Mouse (Mus musculus): ENCODE results near the gene Aox2. TPM values are rescaled to one million over a fixed set of nuclear protein-coding genes. Genes with fewer than 3 reads are reported as not detected.
"Not testable (repeated sequence)": the region's sequence is repeated elsewhere in the genome, so short reads cannot be mapped to it uniquely, and the experiment has no call there.

The Aox2 gene
- polyA plus RNA-seq, 1 experiment from 2014 or later: 0.05 TPM

DNA sequence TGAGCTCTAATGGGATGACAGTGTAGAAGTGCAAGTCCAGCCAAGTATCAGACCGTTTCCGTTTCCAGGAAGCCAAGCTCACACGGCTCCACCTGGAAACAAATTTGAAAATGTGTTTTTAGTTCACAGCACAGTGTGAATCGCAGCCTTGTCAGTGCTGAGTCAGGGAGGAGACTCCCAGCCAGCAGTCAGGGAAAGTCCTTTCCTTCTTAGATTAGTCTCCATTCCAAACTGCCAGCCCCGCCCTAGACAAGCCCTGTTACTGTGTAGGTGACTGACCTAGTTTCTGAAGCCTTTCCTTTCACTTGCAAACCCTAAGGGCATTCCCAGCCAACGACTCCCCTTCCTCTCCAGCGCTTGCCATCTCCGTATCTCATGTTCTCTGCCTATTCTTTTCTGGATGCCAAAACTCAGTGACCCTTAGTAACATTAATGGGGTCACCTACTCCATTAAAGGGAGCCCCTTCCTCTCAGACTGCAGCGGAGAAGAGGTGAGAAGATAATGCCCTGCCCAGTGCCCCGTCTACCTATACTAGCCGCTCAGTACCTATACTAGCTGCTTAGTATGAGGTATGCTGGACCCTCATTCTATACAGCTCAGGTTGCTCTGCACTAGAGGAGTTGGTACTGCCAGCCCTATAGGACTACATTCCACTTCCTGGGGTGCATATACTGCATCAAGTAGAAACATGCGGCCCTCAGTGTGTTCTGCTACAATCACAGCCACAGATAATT lies 88.8 kb downstream of the Aox2 start:
- 87% methylated on average over 12 of the region's 12 CpGs for WGBS

GRCm38 (mm10) chr1:58369716-58370115 lies 91.6 kb downstream of the Aox2 start:
- no peak overlapping the region for H3K4me3 ChIP-seq
- no peaks in the 10 kb centered on the region for H3K27me3 ChIP-seq (ENCODE audit: insufficient read depth, poor library complexity, severe bottlenecking)
- H3K9me3 ChIP-seq: no peaks in the 10 kb centered on the region
- H3K4me1 ChIP-seq (replicated peaks): no peaks in the 10 kb centered on the region
- no peak for DNase-seq (ENCODE audit: low spot score)
- no peaks in the 10 kb centered on the region for H3K36me3 ChIP-seq
- WGBS: 77% methylated on average over 2 of the region's 2 CpGs
- no peak overlapping the region for H3K27ac ChIP-seq

More for the DNA sequence above, 88.8 kb downstream of the Aox2 start:
- no peak for DNase-seq (ENCODE audit: low spot score)
- Histone ChIP-seq H3K27me3 (ENCODE audit: insufficient read depth, poor library complexity, severe bottlenecking) (no peaks in the 10 kb centered on the region), H3K9me3 (peaks cover 5% of the 10 kb centered on the region; the same call in 1 of the 2 replicates), H3K4me3 (no peak overlapping the region), H3K4me1 (replicated peaks) (no peaks in the 10 kb centered on the region), H3K27ac (no peak overlapping the region), H3K36me3 (no peaks in the 10 kb centered on the region)

GRCm38 (mm10) chr1:58374266-58374665 lies 96.1 kb downstream of the Aox2 start:
- 86% methylated on average over 2 of the region's 2 CpGs for whole genome bisulfite sequencing

GRCm38 (mm10) chr1:58375574-58376147 lies 97.5 kb downstream of the Aox2 start:
- WGBS: 83% methylated on average over 3 of the region's 3 CpGs
- Histone ChIP-seq H3K4me3 (no peak overlapping the region), H3K36me3 (no peaks in the 10 kb centered on the region), H3K27me3 (ENCODE audit: insufficient read depth, poor library complexity, severe bottlenecking) (no peaks in the 10 kb centered on the region), H3K4me1 (replicated peaks) (no peaks in the 10 kb centered on the region), H3K9me3 (no peaks in the 10 kb centered on the region), H3K27ac (no peak overlapping the region)
- no peak for DNase-seq (ENCODE audit: low spot score)

More at GRCm38 (mm10) chr1:58374266-58374665, 96.1 kb downstream of the Aox2 start:
- not testable (repeated sequence) for H3K36me3 ChIP-seq; H3K27me3 ChIP-seq (ENCODE audit: insufficient read depth, poor library complexity, severe bottlenecking); DNase-seq (ENCODE audit: low spot score); H3K9me3 ChIP-seq; H3K4me3 ChIP-seq; H3K27ac ChIP-seq; H3K4me1 ChIP-seq (replicated peaks)

DNA sequence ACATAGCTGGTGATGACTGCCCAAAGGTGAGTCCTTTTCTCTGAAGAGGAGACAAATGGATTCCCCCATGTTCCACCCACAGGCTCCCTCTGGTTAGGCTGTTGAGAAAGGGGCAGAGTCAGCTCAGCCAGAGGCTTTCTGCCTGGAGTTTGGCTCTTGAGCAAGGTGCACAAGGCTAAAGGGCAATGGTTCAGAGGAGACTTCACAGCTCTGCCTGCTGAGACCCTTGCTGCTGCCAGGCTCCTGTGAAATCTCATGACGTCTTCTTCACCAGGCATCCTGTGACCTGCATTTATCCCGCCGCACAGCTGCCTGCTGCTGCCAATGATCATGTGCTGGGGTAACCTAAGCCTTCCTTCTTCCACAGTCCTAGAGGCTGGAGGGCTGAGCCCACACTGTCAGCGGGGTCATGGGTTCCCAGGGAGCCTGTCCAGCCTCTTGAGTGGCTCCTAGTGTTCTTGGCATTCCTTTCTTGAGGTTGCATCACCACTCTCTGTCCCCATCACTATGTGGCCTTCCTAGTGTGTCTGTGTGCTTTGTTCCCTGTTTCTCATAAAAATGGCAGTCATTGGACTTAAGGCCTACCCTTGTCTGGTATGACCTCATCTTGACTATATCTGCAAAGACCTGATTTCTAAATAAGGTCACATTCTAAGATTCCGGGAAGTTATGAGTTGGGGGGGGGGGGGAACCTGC lies 104.6 kb downstream of the Aox2 start:
- Histone ChIP-seq H3K27me3 (ENCODE audit: insufficient read depth, poor library complexity, severe bottlenecking) (no peaks in the 10 kb centered on the region), H3K4me1 (replicated peaks) (no peaks in the 10 kb centered on the region), H3K36me3 (peaks cover 8% of the 10 kb centered on the region; the same call in 1 of the 2 replicates), H3K4me3 (no peak overlapping the region), H3K27ac (no peak overlapping the region), H3K9me3 (0 out of 2 replicates have a peak, but pooled peaks cover 7% of the 10 kb centered on the region)
- WGBS: 78% methylated on average over 5 of the region's 5 CpGs
- DNase-seq (ENCODE audit: low spot score): no peak

GRCm38 (mm10) chr1:58391421-58392267 lies 113.5 kb downstream of the Aox2 start:
- Histone ChIP-seq H3K27me3 (ENCODE audit: insufficient read depth, poor library complexity, severe bottlenecking) (no peaks in the 10 kb centered on the region), H3K4me1 (replicated peaks) (peaks cover 22% of the 10 kb centered on the region), H3K36me3 (peaks cover 32% of the 10 kb centered on the region), H3K27ac (peak overlapping the region; percentile 100), H3K4me3 (peak overlapping the region; percentile 93), H3K9me3 (0 out of 2 replicates have a peak, but pooled peaks cover 6% of the 10 kb centered on the region)
- DNase-seq (ENCODE audit: low spot score): peak; percentile 19
- WGBS: 44% methylated on average over 19 of the region's 19 CpGs

- WGBS: 0% methylated on average over 16 of the region's 16 CpGs
- 0 out of 2 replicates have a peak, but pooled peaks cover under 1% of the 10 kb centered on the region for H3K9me3 ChIP-seq
- peaks cover 22% of the 10 kb centered on the region for H3K4me1 ChIP-seq (replicated peaks)
- peak overlapping the region; percentile 100 for H3K27ac ChIP-seq
- peaks cover 33% of the 10 kb centered on the region for H3K36me3 ChIP-seq
- peak overlapping the region; percentile 93 for H3K4me3 ChIP-seq
- DNase-seq (ENCODE audit: low spot score): peak; percentile 61
- no peaks in the 10 kb centered on the region for H3K27me3 ChIP-seq (ENCODE audit: insufficient read depth, poor library complexity, severe bottlenecking)
Measured at GRCm38 (mm10) chr1:58392268-58392651, 114.1 kb downstream of the Aox2 start.

DNA sequence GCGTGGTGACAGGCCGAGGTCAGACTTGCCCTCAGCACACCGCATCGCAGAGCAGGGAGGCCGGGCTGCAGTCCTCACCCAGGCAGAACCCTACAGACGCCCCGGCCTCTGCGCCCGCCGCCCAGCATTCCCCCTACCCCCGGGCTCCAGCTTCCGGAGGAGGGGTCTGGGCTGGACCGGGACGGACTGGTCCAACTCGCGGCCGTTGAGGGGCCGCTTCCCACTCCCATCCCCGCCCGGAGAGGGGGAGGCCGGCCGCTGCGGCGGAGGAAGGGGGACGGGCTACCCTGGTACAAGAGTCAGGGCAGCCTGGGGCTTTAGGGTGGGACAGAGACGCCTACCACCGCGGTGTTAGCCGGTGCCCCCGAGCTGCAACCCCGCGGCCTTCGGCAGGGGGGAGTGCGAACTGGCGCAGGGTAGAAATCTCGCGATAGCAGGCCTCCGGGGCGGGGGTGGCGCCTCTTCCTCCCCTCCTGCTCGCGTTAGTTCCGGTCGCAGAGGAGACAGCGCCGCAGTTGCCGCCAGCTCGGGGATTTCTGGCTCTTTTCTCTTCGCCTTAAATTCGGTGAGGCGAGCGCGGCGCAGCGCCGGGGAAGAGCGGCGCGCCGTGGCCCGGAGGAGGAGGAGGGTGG lies 114.6 kb downstream of the Aox2 start, which contains the start of gene Bzw1:
Bzw1 (plus strand) TSS at position 247 of the 632 bp plus-strand sequence.
- DNase-seq (ENCODE audit: low spot score): peak; percentile 94
- Histone ChIP-seq H3K9me3 (no peaks in the 10 kb centered on the region), H3K4me1 (replicated peaks) (peaks cover 22% of the 10 kb centered on the region), H3K27ac (peak within 1 kb of the TSS; percentile 100), H3K36me3 (peaks cover 38% of the 10 kb centered on the region), H3K27me3 (ENCODE audit: insufficient read depth, poor library complexity, severe bottlenecking) (no peaks in the 10 kb centered on the region), H3K4me3 (peak within 1 kb of the TSS; percentile 93)
- whole genome bisulfite sequencing: under 1% methylated on average over 56 of the region's 61 CpGs

DNA sequence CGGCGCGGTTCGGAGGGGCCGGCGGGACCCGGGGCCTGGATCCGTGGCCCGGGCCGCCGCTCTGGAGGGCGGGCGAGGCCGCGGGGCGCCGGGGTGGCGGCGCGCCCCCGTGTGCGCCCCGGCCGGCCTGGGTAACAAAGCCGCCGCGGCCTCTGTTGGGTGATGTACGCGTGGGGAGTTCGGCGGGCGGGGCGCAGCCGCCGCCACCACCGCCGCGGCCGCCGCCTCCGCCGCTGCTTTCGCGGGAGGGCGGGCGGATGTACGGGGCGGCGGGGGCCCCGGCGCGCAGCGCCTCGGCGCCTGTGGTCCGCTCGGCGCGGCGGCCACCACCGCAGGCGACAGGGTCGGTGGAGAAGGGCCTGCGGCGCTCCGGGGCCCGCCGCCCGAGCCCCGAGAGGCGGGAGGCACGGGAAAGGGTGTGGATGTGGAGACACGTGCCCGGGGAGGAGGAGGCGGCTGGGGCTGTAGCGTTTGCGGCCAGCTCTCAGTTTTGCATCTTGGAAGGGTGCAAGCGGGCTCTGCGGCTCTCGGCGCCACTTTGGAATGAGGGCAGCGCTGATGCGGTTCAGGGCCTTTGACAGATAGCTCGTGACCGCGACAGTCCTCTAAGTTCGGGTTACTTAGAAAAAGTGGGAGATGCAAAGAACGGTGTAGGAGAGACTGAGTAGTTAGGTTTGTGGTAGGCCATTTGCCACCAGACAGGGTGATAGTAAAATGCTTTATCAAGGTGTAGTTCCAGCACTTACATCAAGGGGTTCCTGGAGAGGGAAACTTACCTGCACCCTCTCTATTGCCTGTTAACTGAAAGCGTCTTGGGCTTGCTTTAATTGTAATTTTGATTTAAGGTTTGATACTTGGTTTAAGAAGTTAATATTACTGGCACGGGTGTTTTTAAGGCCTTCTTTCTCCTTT lies 115.4 kb downstream of the Aox2 start:
- no peaks in the 10 kb centered on the region for H3K9me3 ChIP-seq
- H3K27ac ChIP-seq: peak overlapping the region; percentile 100
- peak; percentile 53 for DNase-seq (ENCODE audit: low spot score)
- no peaks in the 10 kb centered on the region for H3K27me3 ChIP-seq (ENCODE audit: insufficient read depth, poor library complexity, severe bottlenecking)
- peak overlapping the region; percentile 93 for H3K4me3 ChIP-seq
- peaks cover 45% of the 10 kb centered on the region for H3K36me3 ChIP-seq
- 2% methylated on average over 89 of the region's 90 CpGs for WGBS
- peaks cover 22% of the 10 kb centered on the region for H3K4me1 ChIP-seq (replicated peaks)

DNA sequence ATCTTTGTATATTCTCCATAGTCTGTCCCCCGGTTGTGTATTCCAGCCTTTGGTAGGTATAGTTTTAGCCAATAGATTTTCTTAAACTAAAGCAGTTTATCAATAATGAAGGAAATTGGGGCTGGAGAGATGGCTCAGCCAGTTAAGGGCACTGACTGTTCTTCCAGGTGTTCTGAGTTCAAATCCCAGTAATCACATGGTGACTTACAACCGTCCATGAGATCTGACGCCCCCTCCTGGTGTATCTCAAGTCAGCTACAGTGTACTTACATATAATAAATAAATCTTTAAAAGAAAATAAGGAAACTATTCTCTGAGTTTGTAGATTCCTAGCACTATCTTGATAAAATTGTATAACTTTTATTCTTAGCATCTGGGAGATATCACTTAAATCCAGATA lies 117.2 kb downstream of the Aox2 start:
- H3K4me3 ChIP-seq: no peak overlapping the region
- no peak for DNase-seq (ENCODE audit: low spot score)
- no peaks in the 10 kb centered on the region for H3K9me3 ChIP-seq
- no peak overlapping the region for H3K27ac ChIP-seq
- peaks cover 58% of the 10 kb centered on the region for H3K36me3 ChIP-seq
- H3K27me3 ChIP-seq (ENCODE audit: insufficient read depth, poor library complexity, severe bottlenecking): no peaks in the 10 kb centered on the region
- peaks cover 22% of the 10 kb centered on the region for H3K4me1 ChIP-seq (replicated peaks)
- 89% methylated on average over 3 of the region's 3 CpGs for WGBS

DNA sequence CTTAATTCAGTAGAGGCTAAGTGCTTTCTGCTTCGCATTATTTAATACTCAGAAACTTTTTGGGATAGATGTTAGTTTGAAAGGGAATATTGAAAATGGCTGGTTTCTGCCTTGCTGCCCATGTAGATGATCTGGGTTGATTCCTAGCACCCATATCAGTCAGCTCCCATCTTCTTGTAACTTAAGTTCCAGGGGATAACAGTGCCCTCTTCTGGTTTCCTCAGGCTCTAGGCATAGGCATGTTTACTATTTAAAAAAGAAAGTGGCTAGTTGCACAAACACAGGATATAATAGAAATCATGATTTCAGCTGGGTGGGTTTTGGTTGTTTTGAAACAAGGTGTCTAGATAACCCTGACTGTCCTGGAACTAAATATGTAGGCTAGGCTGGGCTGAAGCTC lies 118.1 kb downstream of the Aox2 start:
- Histone ChIP-seq H3K27ac (no peak overlapping the region), H3K27me3 (ENCODE audit: insufficient read depth, poor library complexity, severe bottlenecking) (no peaks in the 10 kb centered on the region), H3K4me1 (replicated peaks) (peaks cover 21% of the 10 kb centered on the region), H3K4me3 (no peak overlapping the region), H3K36me3 (peaks cover 67% of the 10 kb centered on the region), H3K9me3 (no peaks in the 10 kb centered on the region)
- no peak for DNase-seq (ENCODE audit: low spot score)
- WGBS: 98% methylated on average over 1 of the region's 1 CpGs

Measured in hindbrain, embryonic 10.5 days (tissue).